28 mouse cellular contexts compared by ENCODE assay signal in the genomic region with DNA sequence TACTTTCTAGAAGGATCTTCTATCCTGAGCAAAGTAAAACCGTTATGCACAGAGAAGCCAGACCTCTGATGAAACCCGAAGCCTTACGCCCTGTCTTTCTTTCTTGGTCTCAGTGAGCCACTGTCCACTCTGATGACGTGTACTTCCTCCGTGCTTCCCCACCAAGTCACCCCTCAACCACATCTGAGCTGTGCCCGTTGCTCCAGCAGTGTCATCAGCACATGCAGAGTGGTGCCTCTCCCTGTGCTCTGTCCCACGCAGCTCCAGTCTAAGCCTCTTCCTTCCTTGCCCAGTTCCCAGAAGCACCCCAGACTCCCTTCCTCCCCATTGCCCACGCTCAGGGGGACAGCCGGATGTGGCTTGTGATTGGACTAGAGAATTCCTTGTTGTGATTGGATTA.
DNase-seq lines count a peak whose midpoint lies in the region; ATAC-seq and TF ChIP-seq lines count a peak whose summit lies in the region.
"Had no signal": no experiment of that assay in that cellular context is flagged by ENCODE, and none has a peak within 500 bp of the region (broad histone marks: within the 10 kb centered on the region; RNA-seq: fewer than 3 reads in every experiment).

No protein-coding gene starts in this region.

- 61% methylated on average over 9 of the region's 9 CpGs for WGBS in lung, embryonic 15.5 days
- WGBS in stomach, postnatal 0 days: 72% methylated on average over 9 of the region's 9 CpGs
- 76% methylated on average over 9 of the region's 9 CpGs for WGBS in hindbrain, postnatal 0 days

- no peaks in the 10 kb centered on the region for H3K9me3 ChIP-seq in lung, embryonic 15.5 days
- H3K9me3 ChIP-seq in stomach, postnatal 0 days (ENCODE audit: control insufficient read depth, low read length): no peaks in the 10 kb centered on the region
- no peaks in the 10 kb centered on the region for H3K9me3 ChIP-seq in hindbrain, postnatal 0 days (ENCODE audit: low read length)
- H3K9me3 ChIP-seq: embryonic facial prominence, embryonic 10.5 days; embryonic facial prominence, embryonic 13.5 days; forebrain, embryonic 12.5 days; forebrain, embryonic 15.5 days; heart, embryonic 12.5 days; heart, embryonic 15.5 days had no signal

- TF ChIP-seq POLR2A in myocyte (IDR thresholded peaks at IDR 0.05; ENCODE audit: insufficient read length, low read depth): no peak

- TF ChIP-seq EP300 in stomach, postnatal 0 days (optimal IDR thresholded peaks at IDR 0.05): no peak

- no peaks in the 10 kb centered on the region for H3K27me3 ChIP-seq in lung, embryonic 15.5 days
- no peaks in the 10 kb centered on the region for H3K27me3 ChIP-seq in myocyte (ENCODE audit: control insufficient read depth, insufficient read depth, insufficient read length)
- H3K27me3 ChIP-seq in stomach, postnatal 0 days (ENCODE audit: control insufficient read depth, insufficient read depth, low read length): no peaks in the 10 kb centered on the region
- no peaks in the 10 kb centered on the region for H3K27me3 ChIP-seq in hindbrain, postnatal 0 days (ENCODE audit: insufficient read depth, low read length)
- H3K27me3 ChIP-seq: embryonic facial prominence, embryonic 13.5 days; forebrain, embryonic 12.5 days; forebrain, embryonic 15.5 days; heart, embryonic 12.5 days; heart, embryonic 15.5 days had no signal

- no peak overlapping the region for H3K27ac ChIP-seq in lung, embryonic 15.5 days
- H3K27ac ChIP-seq in stomach, postnatal 0 days (replicated peaks): no peak overlapping the region
- H3K27ac ChIP-seq in hindbrain, postnatal 0 days: no peak overlapping the region
- H3K27ac ChIP-seq: embryonic facial prominence, embryonic 10.5 days; embryonic facial prominence, embryonic 13.5 days; forebrain, embryonic 12.5 days; forebrain, embryonic 15.5 days; heart, embryonic 15.5 days; hindbrain, embryonic 14.5 days had no signal

- no peak for TF ChIP-seq CTCF in stomach, postnatal 0 days (IDR thresholded peaks at IDR 0.05; ENCODE audit: low read depth)
- no peak for TF ChIP-seq CTCF in hindbrain, postnatal 0 days (IDR thresholded peaks at IDR 0.05; ENCODE audit: low read depth)

- no peak overlapping the region for H3K4me3 ChIP-seq in lung, embryonic 15.5 days
- H3K4me3 ChIP-seq in myocyte: no peak overlapping the region
- no peak overlapping the region for H3K4me3 ChIP-seq in stomach, postnatal 0 days (ENCODE audit: low read depth, low read length)
- no peak overlapping the region for H3K4me3 ChIP-seq in hindbrain, postnatal 0 days (ENCODE audit: low read length)
- H3K4me3 ChIP-seq: embryonic facial prominence, embryonic 10.5 days; embryonic facial prominence, embryonic 13.5 days; erythroblast, embryonic 14.5 days; forebrain, embryonic 12.5 days; forebrain, embryonic 15.5 days; heart, embryonic 12.5 days; heart, embryonic 15.5 days had no signal

- no peak overlapping the region for H3ac ChIP-seq in myocyte (ENCODE audit: control insufficient read depth, insufficient read length)

- ATAC-seq in lung, embryonic 15.5 days (ENCODE audit: borderline replicate concordance, extremely low read depth, low FRiP score, low TSS enrichment): peak; percentile 39; the same call in 1 of the 2 replicates
- no peak for ATAC-seq in stomach, postnatal 0 days (ENCODE audit: low FRiP score, low TSS enrichment)
- no peak for ATAC-seq in hindbrain, postnatal 0 days
- ATAC-seq: activated CD4-positive, CD25-positive, alpha-beta regulatory T cell, adult 4 months; CD4-positive, CD25-positive, alpha-beta regulatory T cell, adult 4 months; forebrain, embryonic 15.5 days had no signal

- no peaks in the 10 kb centered on the region for H3K4me1 ChIP-seq in lung, embryonic 15.5 days
- H3K4me1 ChIP-seq in stomach, postnatal 0 days (replicated peaks; ENCODE audit: control insufficient read depth, insufficient read depth): no peaks in the 10 kb centered on the region
- no peaks in the 10 kb centered on the region for H3K4me1 ChIP-seq in hindbrain, postnatal 0 days (ENCODE audit: insufficient read depth, low read length)
- H3K4me1 ChIP-seq: embryonic facial prominence, embryonic 10.5 days; embryonic facial prominence, embryonic 13.5 days; forebrain, embryonic 12.5 days; forebrain, embryonic 15.5 days; heart, embryonic 12.5 days; heart, embryonic 15.5 days had no signal

- H3K4me2 ChIP-seq in lung, embryonic 15.5 days: no peak overlapping the region
- peak overlapping the region; percentile 12 for H3K4me2 ChIP-seq in myocyte (ENCODE audit: low read depth)
- no peak overlapping the region for H3K4me2 ChIP-seq in stomach, postnatal 0 days (replicated peaks; ENCODE audit: low read depth)
- H3K4me2 ChIP-seq in hindbrain, postnatal 0 days (ENCODE audit: low read depth, low read length): no peak overlapping the region
- H3K4me2 ChIP-seq: embryonic facial prominence, embryonic 13.5 days; forebrain, embryonic 12.5 days; forebrain, embryonic 15.5 days; heart, embryonic 12.5 days; heart, embryonic 15.5 days; hindbrain, embryonic 14.5 days had no signal

- H3K9ac ChIP-seq in lung, embryonic 15.5 days: no peak overlapping the region
- H3K9ac ChIP-seq in stomach, postnatal 0 days (ENCODE audit: low read length): no peak overlapping the region
- H3K9ac ChIP-seq in hindbrain, postnatal 0 days (replicated peaks; ENCODE audit: low read length): no peak overlapping the region
- H3K9ac ChIP-seq: embryonic facial prominence, embryonic 13.5 days; forebrain, embryonic 12.5 days; forebrain, embryonic 15.5 days; heart, embryonic 12.5 days; heart, embryonic 15.5 days; hindbrain, embryonic 14.5 days had no signal

- H3K36me3 ChIP-seq in lung, embryonic 15.5 days: no peaks in the 10 kb centered on the region
- no peaks in the 10 kb centered on the region for H3K36me3 ChIP-seq in myocyte (ENCODE audit: control insufficient read depth, insufficient read depth)
- H3K36me3 ChIP-seq in stomach, postnatal 0 days (ENCODE audit: control insufficient read depth, insufficient read depth, low read length): no peaks in the 10 kb centered on the region
- H3K36me3 ChIP-seq in hindbrain, postnatal 0 days (ENCODE audit: insufficient read depth, low read length): peaks cover 7% of the 10 kb centered on the region; the same call in 1 of the 2 replicates
- H3K36me3 ChIP-seq: embryonic facial prominence, embryonic 10.5 days; embryonic facial prominence, embryonic 13.5 days; forebrain, embryonic 12.5 days; forebrain, embryonic 15.5 days; heart, embryonic 12.5 days; heart, embryonic 15.5 days had no signal

- DNase-seq in lung, adult 18-20 months: no peak
- DNase-seq in MN1 (ENCODE audit: low spot score): peak; percentile 28
- DNase-seq in stomach, postnatal 0 days (ENCODE audit: low spot score): no peak
- no peak for DNase-seq in hindbrain, postnatal 0 days (ENCODE audit: low spot score)
- DNase-seq: adrenal gland, adult 8-10 months; adrenal gland, postnatal 25 days; cerebellum, adult 11-12 months; cerebellum, adult 8-10 months; cerebellum, postnatal 10 days; cerebellum, postnatal 36 days; embryo, embryonic 11 days; gastrocnemius, postnatal 10 days; gastrocnemius, postnatal 36 days; heart, adult 18-20 months; heart, postnatal 10 days; heart, postnatal 36 days had no signal

- H3K79me2 ChIP-seq in myocyte (ENCODE audit: control insufficient read depth, insufficient read depth): no peaks in the 10 kb centered on the region

TF ChIP-seq in myocyte, 11 proteins besides CTCF, POLR2A, EP300 and RAD21:
- TF ChIP-seq TCF3 (IDR thresholded peaks at IDR 0.05; ENCODE audit: insufficient read length, low read depth) (no peak), CEBPB (IDR thresholded peaks at IDR 0.05; ENCODE audit: insufficient read depth, poor library complexity, severe bottlenecking) (no peak), REST (IDR thresholded peaks at IDR 0.05; ENCODE audit: insufficient read depth, insufficient read length) (no peak), MYOG (IDR thresholded peaks at IDR 0.05; ENCODE audit: control insufficient read depth in 1 of 3, insufficient read depth in 1 of 3, insufficient read length in 2 of 3, low read depth in 2 of 3) (no peak), MAX (IDR thresholded peaks at IDR 0.05; ENCODE audit: low read depth) (no peak), SRF (IDR thresholded peaks at IDR 0.05; ENCODE audit: control insufficient read depth, insufficient read length, low read depth) (no peak), E2F4 (IDR thresholded peaks at IDR 0.05; ENCODE audit: insufficient read depth) (no peak)
